Mouse (Mus musculus) heart, embryonic 14.5 days (tissue): ENCODE measurements around the gene Rnf148. TPM values are rescaled to one million over a fixed set of nuclear protein-coding genes. Genes with fewer than 3 reads are reported as not detected.

Experiments
- ATAC-seq: fragments of 200-750 bp; cut with Nextera tagmentation; 2 replicates; pipeline ENCODE4 v1.8.0; 2017; ENCODE audit warnings: low read depth, moderate TSS enrichment; ENCODE audit not compliant: insufficient number of reproducible peaks, insufficient read depth, low FRiP score
- H3K27ac ChIP-seq, 2 experiments: fragments of 200-500 bp in 1 of 2; fragments of 300-500 bp in 1 of 2; sonication (generic) in 1 of 2; replicated peaks in 1 of 2; 2 replicates each; pipeline ENCODE4 v1.5.1; 2012 to 2014; ENCODE audit warnings: low read depth in 2 of 2, low read length in 2 of 2, control low read depth in 1 of 2, mild to moderate bottlenecking in 1 of 2, mixed read lengths in 1 of 2; ENCODE audit not compliant: control insufficient read depth in 1 of 2, insufficient read depth in 1 of 2
- H3K27me3 ChIP-seq: fragments of 300-500 bp; sonication (generic); 2 replicates; pipeline ENCODE4 v1.6.1; 2014; ENCODE audit warnings: mild to moderate bottlenecking, low read length, control low read depth; ENCODE audit not compliant: control insufficient read depth, insufficient read depth
- H3K36me3 ChIP-seq: fragments of 300-500 bp; sonication (generic); 2 replicates; pipeline ENCODE4 v1.6.1; 2014; ENCODE audit warnings: mild to moderate bottlenecking, control low read depth, low read length, mixed read lengths; ENCODE audit not compliant: control insufficient read depth, insufficient read depth
- H3K4me1 ChIP-seq, 2 experiments: fragments of 200-500 bp in 1 of 2; fragments of 300-500 bp in 1 of 2; sonication (generic) in 1 of 2; 2 replicates each; pipeline ENCODE4 v1.6.1; 2012 to 2014; ENCODE audit warnings: low read length in 2 of 2, control low read depth in 1 of 2, mixed read lengths in 1 of 2; ENCODE audit not compliant: control insufficient read depth in 2 of 2, insufficient read depth in 2 of 2
- H3K4me2 ChIP-seq: fragments of 300-500 bp; sonication (generic); 2 replicates; pipeline ENCODE4 v1.6.1; 2014; ENCODE audit warnings: mild to moderate bottlenecking, low read length
- H3K4me3 ChIP-seq, 2 experiments: fragments of 200-500 bp in 1 of 2; fragments of 300-500 bp in 1 of 2; sonication (generic) in 1 of 2; 2 replicates each; pipeline ENCODE4 v1.5.1; 2012 to 2014; ENCODE audit warnings: low read length in 2 of 2, mild to moderate bottlenecking in 2 of 2, control low read depth in 1 of 2, low read depth in 1 of 2, moderate library complexity in 1 of 2; ENCODE audit not compliant: control insufficient read depth in 1 of 2, insufficient read depth in 1 of 2
- H3K9ac ChIP-seq: fragments of 300-500 bp; sonication (generic); 2 replicates; pipeline ENCODE4 v1.6.1; 2014; ENCODE audit warnings: mild to moderate bottlenecking, low read length
- H3K9me3 ChIP-seq: fragments of 300-500 bp; sonication (generic); 2 replicates; pipeline ENCODE4 v1.6.1; 2016; ENCODE audit warnings: low read length, control low read depth; ENCODE audit not compliant: control insufficient read depth
- WGBS: fragments of 180-500 bp; shearing (Covaris S2); extraction: QIAGEN DNeasy Blood & Tissue Kit; methylation state at CpG from one replicate; pipeline ENCODE4 v1.1.7; 2014; 5-methylcytosine and 5-hydroxymethylcytosine counted together
- polyA plus RNA-seq: library from polyadenylated mRNA; unstranded; fragments of >200 nt; fragmentation: Nextera tagmentation; extraction: Ambion mirVana; gene quantifications from 2 replicates; pipeline ENCODE4 v1.2.1, GENCODE M21; 2014

Rnf148 gene
- polyA plus RNA-seq, 1 experiment from 2014 or later, result not detected

- 76% methylated on average over 9 of the region's 9 CpGs for WGBS
- no peak overlapping the region for H3K9ac ChIP-seq
- no peak for ATAC-seq
Measured at GRCm38 (mm10) chr6:23634016-23634415, 20.9 kb downstream of the Rnf148 start.

DNA sequence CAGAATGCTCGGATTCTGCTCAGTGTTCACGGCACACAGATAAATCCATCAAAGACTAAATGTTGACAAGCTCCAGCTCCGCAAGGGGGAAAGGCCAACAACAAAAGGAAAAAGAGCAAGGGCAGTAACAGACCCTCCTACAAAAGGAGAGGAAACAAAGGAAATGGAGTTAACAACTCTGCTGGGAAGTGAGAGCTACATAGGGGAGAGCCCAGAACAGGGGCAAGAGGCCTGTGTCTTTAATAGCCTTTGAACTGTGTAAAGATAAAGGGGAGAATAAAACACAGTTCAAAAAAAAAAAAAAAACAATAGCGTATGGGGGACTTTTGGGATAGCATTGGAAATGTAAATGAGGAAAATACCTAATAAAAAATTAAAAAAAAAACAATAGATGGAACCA is 24.5 kb downstream of the Rnf148 start:
- no peaks in the 10 kb centered on the region for H3K36me3 ChIP-seq
- no peak overlapping the region for H3K4me2 ChIP-seq
- WGBS, result 21% methylated on average over 4 of the region's 4 CpGs
- H3K4me3 ChIP-seq, result no peak overlapping the region
- H3K9ac ChIP-seq, result no peak overlapping the region
- no peaks in the 10 kb centered on the region for H3K27me3 ChIP-seq
- no peak overlapping the region for H3K27ac ChIP-seq
- H3K4me1 ChIP-seq, result peaks cover 2 to 3% of the 10 kb centered on the region in 2 experiments; a peak in 1 of 4 replicates
- ATAC-seq, result no peak
- no peaks in the 10 kb centered on the region for H3K9me3 ChIP-seq

More at GRCm38 (mm10) chr6:23634016-23634415, 20.9 kb downstream of the Rnf148 start:
- H3K27ac ChIP-seq, result no peak overlapping the region
- no peak overlapping the region for H3K4me3 ChIP-seq
- peaks cover 2 to 3% of the 10 kb centered on the region in 2 experiments; a peak in 1 of 4 replicates for H3K4me1 ChIP-seq
- no peaks in the 10 kb centered on the region for H3K27me3 ChIP-seq
- no peak overlapping the region for H3K4me2 ChIP-seq
- H3K9me3 ChIP-seq, result no peaks in the 10 kb centered on the region
- no peaks in the 10 kb centered on the region for H3K36me3 ChIP-seq

Other genes with a start within 250 kb of the Rnf148 start
- not detected in 2 replicates for gene Rnf133, start 4.8 kb downstream of the Rnf148 start, polyA plus RNA-seq
- gene Cadps2, start 184.3 kb upstream of the Rnf148 start, polyA plus RNA-seq, result 1.3 and 1.4 TPM in 2 replicates